Mouse (Mus musculus) myocyte (in vitro differentiated cells): ENCODE data around the gene Rab5b.

ENCODE experiments used
- CEBPB ChIP-seq: IDR thresholded peaks from 2 replicates; pipeline ENCODE4 v1.6.1; 2011; ENCODE audit warnings: mild to moderate bottlenecking, moderate library complexity; ENCODE audit not compliant: poor library complexity, insufficient read depth, severe bottlenecking
- E2F4 ChIP-seq: IDR thresholded peaks from one replicate; pipeline ENCODE4 v1.6.1; 2011; ENCODE audit warnings: mild to moderate bottlenecking, control low read depth, moderate library complexity; ENCODE audit not compliant: insufficient read depth
- MAX ChIP-seq: IDR thresholded peaks from one replicate; pipeline ENCODE4 v1.6.1; 2011; ENCODE audit warnings: low read depth, mild to moderate bottlenecking, control low read depth
- MYOD1 ChIP-seq, 3 experiments: IDR thresholded peaks; one replicate each; pipeline ENCODE4 v1.6.1; 2011; ENCODE audit warnings: control low read depth in 2 of 3, low read depth in 2 of 3, mild to moderate bottlenecking in 2 of 3, moderate library complexity in 1 of 3; ENCODE audit not compliant: insufficient read length in 2 of 3, control insufficient read depth in 1 of 3
- MYOG ChIP-seq, 3 experiments: IDR thresholded peaks; one replicate each; pipeline ENCODE4 v1.6.1; 2011; ENCODE audit warnings: control low read depth in 2 of 3, low read depth in 2 of 3, mild to moderate bottlenecking in 2 of 3; ENCODE audit not compliant: insufficient read length in 2 of 3, control insufficient read depth in 1 of 3, insufficient read depth in 1 of 3
- POLR2A ChIP-seq: IDR thresholded peaks from one replicate; pipeline ENCODE4 v1.6.1; 2011; ENCODE audit warnings: low read depth, mild to moderate bottlenecking, control low read depth, moderate library complexity; ENCODE audit not compliant: insufficient read length
- POLR2AphosphoS2 ChIP-seq: IDR thresholded peaks from one replicate; pipeline ENCODE4 v1.6.1; 2011; ENCODE audit warnings: low read depth, control low read depth; ENCODE audit not compliant: insufficient read length
- REST ChIP-seq: IDR thresholded peaks from one replicate; pipeline ENCODE4 v1.6.1; 2011; ENCODE audit warnings: mild to moderate bottlenecking, control low read depth, moderate library complexity; ENCODE audit not compliant: insufficient read depth, insufficient read length
- SRF ChIP-seq: IDR thresholded peaks from one replicate; pipeline ENCODE4 v1.6.1; 2011; ENCODE audit warnings: low read depth; ENCODE audit not compliant: control insufficient read depth, insufficient read length
- TCF12 ChIP-seq: IDR thresholded peaks from one replicate; pipeline ENCODE4 v1.6.1; 2011; ENCODE audit warnings: mild to moderate bottlenecking, control low read depth; ENCODE audit not compliant: poor library complexity, insufficient read depth, severe bottlenecking
- TCF3 ChIP-seq: IDR thresholded peaks from one replicate; pipeline ENCODE4 v1.6.1; 2011; ENCODE audit warnings: low read depth, control low read depth; ENCODE audit not compliant: insufficient read length
- USF1 ChIP-seq: IDR thresholded peaks from one replicate; pipeline ENCODE4 v1.6.1; 2011; ENCODE audit warnings: low read depth, mild to moderate bottlenecking, control low read depth, moderate library complexity

DNA sequence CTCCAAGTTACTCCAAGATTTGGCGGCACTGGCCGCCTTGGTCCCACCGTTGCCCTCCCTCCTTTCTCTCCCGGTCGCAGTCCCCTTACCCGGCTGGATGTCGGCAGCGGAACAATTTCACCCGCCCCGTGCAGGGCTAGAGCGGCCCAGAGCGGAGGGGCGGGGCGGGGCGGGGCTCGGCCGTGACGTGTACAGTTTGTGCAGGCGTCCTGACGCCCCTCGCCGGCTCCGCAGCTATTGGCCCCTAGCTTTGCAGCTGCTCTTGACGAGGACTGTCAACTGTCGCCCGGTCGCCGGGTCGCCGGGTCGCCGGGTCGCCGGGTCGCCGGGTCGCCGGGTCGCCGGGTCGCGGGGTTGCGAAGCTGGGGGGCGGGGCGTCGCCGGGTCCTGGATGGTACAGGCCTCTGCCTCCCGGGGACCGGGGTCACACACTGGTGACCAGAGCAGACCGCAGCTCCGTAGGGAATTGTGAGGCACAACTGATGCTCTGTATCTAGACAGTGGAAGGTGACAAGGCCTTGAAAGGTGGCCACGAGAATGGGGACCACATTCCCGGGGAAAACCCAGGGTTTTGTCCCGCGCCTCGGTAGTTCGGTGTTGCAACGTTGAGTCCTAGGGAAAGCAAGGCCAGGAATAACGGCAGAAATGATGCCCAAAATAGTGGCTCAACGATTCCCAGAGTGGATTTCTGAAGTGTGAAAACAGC lies 22.1 kb downstream of the Rab5b start, which contains the start of gene Suox:
- TF ChIP-seq POLR2A (peak; percentile 62), E2F4 (no peak), POLR2AphosphoS2 (no peak), MAX (no peak), TCF12 (no peak), MYOD1 (IDR thresholded peaks at IDR 0.05; ENCODE audit: control insufficient read depth in 1 of 3, insufficient read length in 2 of 3, low read depth in 2 of 3) (peak in 1 of 3 experiments; percentile 66), CEBPB (no peak), USF1 (no peak), MYOG (IDR thresholded peaks at IDR 0.05; ENCODE audit: control insufficient read depth in 1 of 3, insufficient read depth in 1 of 3, insufficient read length in 2 of 3, low read depth in 2 of 3) (peak in 2 of 3 experiments; percentile 32 to 56), REST (no peak), SRF (no peak), TCF3 (no peak)
